25 mouse cellular contexts compared by ENCODE assay signal in genomic region chr11:101823210-101823609, GRCm38 (mm10).
"Had no signal": no experiment of that assay in that cellular context is flagged by ENCODE, and none has a peak within 500 bp of the region (broad histone marks: within the 10 kb centered on the region; RNA-seq: fewer than 3 reads in every experiment).

No protein-coding gene starts in this region.

- H3K4me2 ChIP-seq: heart, embryonic 11.5 days; heart, embryonic 13.5 days; heart, embryonic 15.5 days; hindbrain, embryonic 13.5 days; hindbrain, embryonic 15.5 days; kidney, embryonic 15.5 days; limb, embryonic 13.5 days; liver, embryonic 12.5 days had no signal

- ATAC-seq: hindbrain, postnatal 0 days; intestine, embryonic 16.5 days; liver, embryonic 12.5 days had no signal

- H3K9me3 ChIP-seq: heart, embryonic 15.5 days; hindbrain, embryonic 13.5 days; hindbrain, embryonic 15.5 days; limb, embryonic 13.5 days; liver, embryonic 12.5 days had no signal

- H3K27ac ChIP-seq: heart, adult 2 months; heart, embryonic 13.5 days; heart, embryonic 15.5 days; hindbrain, embryonic 13.5 days; hindbrain, embryonic 15.5 days; hindbrain, postnatal 0 days; kidney, embryonic 15.5 days; layer of hippocampus, adult 2 months; left cerebral cortex, adult 2 months; limb, embryonic 13.5 days; liver, embryonic 12.5 days; liver, embryonic 14.5 days had no signal

- H3K9ac ChIP-seq: heart, embryonic 13.5 days; heart, embryonic 15.5 days; hindbrain, embryonic 13.5 days; hindbrain, embryonic 15.5 days; kidney, embryonic 15.5 days; limb, embryonic 13.5 days; liver, embryonic 12.5 days; liver, embryonic 14.5 days had no signal

- H3K27me3 ChIP-seq: heart, embryonic 13.5 days; heart, embryonic 15.5 days; hindbrain, embryonic 15.5 days; kidney, embryonic 15.5 days; limb, embryonic 13.5 days; liver, embryonic 12.5 days had no signal

- DNase-seq: gastrocnemius, postnatal 14 days; gastrocnemius, postnatal 36 days; heart, adult 11 months; heart, adult 2 months; heart, postnatal 14 days; heart, postnatal 36 days; kidney, adult 11 months; kidney, adult 2 months; kidney, adult 9 months; kidney, postnatal 10 days; kidney, postnatal 25 days; kidney, postnatal 4 days had no signal

- H3K4me3 ChIP-seq: heart, adult 2 months; heart, embryonic 13.5 days; heart, embryonic 15.5 days; hindbrain, embryonic 13.5 days; hindbrain, embryonic 15.5 days; kidney, embryonic 15.5 days; layer of hippocampus, adult 2 months; left cerebral cortex, adult 2 months; limb, embryonic 13.5 days; liver, embryonic 12.5 days had no signal

- H3K36me3 ChIP-seq: heart, embryonic 13.5 days; heart, embryonic 15.5 days; hindbrain, embryonic 13.5 days; hindbrain, embryonic 15.5 days; kidney, embryonic 15.5 days; limb, embryonic 13.5 days; liver, embryonic 12.5 days had no signal

- H3K4me1 ChIP-seq: hindbrain, embryonic 13.5 days; hindbrain, embryonic 15.5 days; liver, embryonic 12.5 days had no signal
